Mouse (Mus musculus) stomach, embryonic 15.5 days (tissue): ENCODE data around the gene Tspan9. TPM values are rescaled to one million over a fixed set of nuclear protein-coding genes. Genes with fewer than 3 reads are reported as not detected.

Experiments used
- ATAC-seq: fragments of 200-750 bp; cut with Nextera tagmentation; 2 replicates; pipeline ENCODE4 v1.8.0; 2017; ENCODE audit warnings: low read depth, moderate number of reproducible peaks, moderate TSS enrichment; ENCODE audit not compliant: insufficient read depth, low FRiP score
- H3K27ac ChIP-seq: fragments of 300-500 bp; sonication (generic); 2 replicates; pipeline ENCODE4 v1.5.1; 2015; ENCODE audit warnings: mild to moderate bottlenecking, inconsistent platforms
- H3K27me3 ChIP-seq: fragments of 300-500 bp; sonication (generic); replicated peaks from 2 replicates; pipeline ENCODE4 v1.6.1; 2015; ENCODE audit warnings: inconsistent platforms
- H3K36me3 ChIP-seq: fragments of 300-500 bp; sonication (generic); 2 replicates; pipeline ENCODE4 v1.6.1; 2015; ENCODE audit warnings: inconsistent platforms
- H3K4me1 ChIP-seq: fragments of 300-500 bp; sonication (generic); 2 replicates; pipeline ENCODE4 v1.6.1; 2015; ENCODE audit warnings: inconsistent platforms
- H3K4me2 ChIP-seq: fragments of 300-500 bp; sonication (generic); 2 replicates; pipeline ENCODE4 v1.6.1; 2015; ENCODE audit warnings: mild to moderate bottlenecking, inconsistent platforms
- H3K4me3 ChIP-seq: fragments of 300-500 bp; sonication (generic); replicated peaks from 2 replicates; pipeline ENCODE4 v1.5.1; 2015; ENCODE audit warnings: inconsistent platforms
- H3K9ac ChIP-seq: fragments of 300-500 bp; sonication (generic); 2 replicates; pipeline ENCODE4 v1.6.1; 2015; ENCODE audit warnings: inconsistent platforms
- H3K9me3 ChIP-seq: fragments of 300-500 bp; sonication (generic); 2 replicates; pipeline ENCODE4 v1.6.1; 2016; ENCODE audit warnings: inconsistent platforms
- WGBS: fragments of 180-500 bp; shearing (Covaris S2); methylation state at CpG from one replicate; pipeline ENCODE4 v1.1.7; 2015; 5-methylcytosine and 5-hydroxymethylcytosine counted together
- polyA plus RNA-seq: library from polyadenylated mRNA; unstranded; fragments of >200 nt; fragmentation: Nextera tagmentation; extraction: Ambion mirVana; gene quantifications from 2 replicates; pipeline ENCODE4 v1.2.1, GENCODE M21; 2015

Tspan9 gene
- polyA plus RNA-seq, 1 experiment from 2014 or later = 123 TPM

- 84% methylated on average over 1 of the region's 1 CpGs for WGBS
- H3K9ac ChIP-seq = no peak overlapping the region
Observed at GRCm38 (mm10) chr6:127960203-127960602, 183.2 kb downstream of the Tspan9 start.

DNA sequence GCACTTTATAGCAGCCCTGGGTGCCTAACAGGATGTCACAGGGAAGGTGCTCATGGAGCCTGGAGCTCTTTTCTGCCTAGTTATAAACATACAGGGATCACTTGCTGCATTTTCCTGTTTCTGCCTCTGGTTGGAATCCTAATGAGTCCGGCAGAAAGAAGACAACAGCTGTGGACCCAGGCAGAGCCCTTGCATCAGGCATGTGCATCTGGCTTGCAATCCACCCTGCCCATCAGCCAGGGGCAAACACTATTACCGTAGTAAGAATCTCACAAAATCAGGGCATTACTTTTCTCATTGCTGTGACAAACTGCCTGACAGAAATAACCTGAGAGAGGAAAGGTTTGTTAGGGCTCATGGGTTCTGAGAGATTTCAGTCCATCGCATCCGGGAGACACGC lies 187.2 kb downstream of the Tspan9 start:
- no peaks in the 10 kb centered on the region for H3K4me1 ChIP-seq
- 79% methylated on average over 5 of the region's 5 CpGs for WGBS
- no peaks in the 10 kb centered on the region for H3K9me3 ChIP-seq
- H3K4me2 ChIP-seq = no peak overlapping the region
- no peaks in the 10 kb centered on the region for H3K36me3 ChIP-seq
- ATAC-seq = no peak
- H3K4me3 ChIP-seq = no peak overlapping the region
- H3K27me3 ChIP-seq = no peaks in the 10 kb centered on the region
- H3K9ac ChIP-seq = no peak overlapping the region
- no peak overlapping the region for H3K27ac ChIP-seq

More at GRCm38 (mm10) chr6:127960203-127960602, 183.2 kb downstream of the Tspan9 start:
- ATAC-seq = no peak
- Histone ChIP-seq H3K36me3 (peaks cover 6% of the 10 kb centered on the region; the same call in 1 of the 2 replicates), H3K27ac (no peak overlapping the region), H3K4me2 (no peak overlapping the region), H3K4me3 (no peak overlapping the region), H3K9me3 (no peaks in the 10 kb centered on the region), H3K27me3 (no peaks in the 10 kb centered on the region), H3K4me1 (no peaks in the 10 kb centered on the region)

- WGBS = 73% methylated on average over 4 of the region's 4 CpGs
- ATAC-seq = 0 out of 2 replicates have a peak, but pooled peaks have one; percentile 9
- no peaks in the 10 kb centered on the region for H3K27me3 ChIP-seq
- H3K27ac ChIP-seq = no peak overlapping the region
- no peaks in the 10 kb centered on the region for H3K9me3 ChIP-seq
- H3K4me2 ChIP-seq = no peak overlapping the region
- no peaks in the 10 kb centered on the region for H3K4me1 ChIP-seq
- no peak overlapping the region for H3K4me3 ChIP-seq
- no peak overlapping the region for H3K9ac ChIP-seq
- no peaks in the 10 kb centered on the region for H3K36me3 ChIP-seq
Observed at GRCm38 (mm10) chr6:127953071-127953470, 190.3 kb downstream of the Tspan9 start.

DNA sequence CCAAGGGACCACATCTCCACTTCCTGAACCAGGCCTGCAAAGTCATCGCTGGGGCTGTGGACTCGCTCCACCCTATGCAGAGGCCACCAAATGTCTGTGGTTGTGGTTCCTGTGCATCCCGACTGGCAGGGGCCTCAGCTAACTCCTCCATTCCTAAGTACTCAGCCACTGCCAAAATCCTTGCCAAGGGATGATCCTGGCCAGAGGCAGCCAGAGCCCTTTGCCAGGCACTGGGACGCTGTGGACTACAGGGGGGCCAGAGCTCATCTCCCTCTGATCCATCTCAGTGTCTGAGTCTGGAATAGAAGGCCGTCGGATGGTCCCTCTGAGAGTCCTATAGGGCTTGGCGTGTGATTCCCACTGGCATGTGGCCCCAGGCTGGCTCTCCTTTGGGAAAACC lies 193.5 kb downstream of the Tspan9 start:
- no peak for ATAC-seq

DNA sequence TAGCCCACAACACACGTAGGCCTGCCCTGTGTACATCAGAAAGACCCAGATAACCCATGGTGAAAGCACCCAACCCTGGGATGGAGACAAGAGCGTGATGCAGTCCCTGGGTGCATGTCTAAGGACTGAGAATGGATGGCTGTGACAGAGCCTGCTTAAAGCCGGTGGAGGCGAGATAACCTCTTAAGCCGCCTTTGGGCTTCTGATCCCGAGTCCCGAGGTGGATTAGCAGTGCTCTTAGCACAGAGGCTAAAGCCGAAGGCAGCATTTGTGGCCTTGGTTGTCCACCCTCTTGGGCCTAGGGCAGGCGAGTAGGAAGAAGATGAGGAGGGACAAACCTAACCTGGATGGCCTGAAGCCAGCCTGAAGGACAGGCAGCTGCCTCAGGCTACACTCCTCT lies 194.7 kb downstream of the Tspan9 start:
- H3K27ac ChIP-seq = no peak overlapping the region
- no peaks in the 10 kb centered on the region for H3K4me1 ChIP-seq
- no peaks in the 10 kb centered on the region for H3K27me3 ChIP-seq
- 82% methylated on average over 9 of the region's 9 CpGs for WGBS
- no peak overlapping the region for H3K9ac ChIP-seq
- no peaks in the 10 kb centered on the region for H3K9me3 ChIP-seq
- no peaks in the 10 kb centered on the region for H3K36me3 ChIP-seq
- no peak for ATAC-seq
- H3K4me3 ChIP-seq = no peak overlapping the region
- no peak overlapping the region for H3K4me2 ChIP-seq

More for the DNA sequence above, 193.5 kb downstream of the Tspan9 start:
- WGBS = 82% methylated on average over 7 of the region's 7 CpGs
- no peaks in the 10 kb centered on the region for H3K36me3 ChIP-seq
- no peak overlapping the region for H3K4me3 ChIP-seq
- H3K27me3 ChIP-seq = no peaks in the 10 kb centered on the region
- no peaks in the 10 kb centered on the region for H3K4me1 ChIP-seq
- no peak overlapping the region for H3K9ac ChIP-seq
- no peak overlapping the region for H3K27ac ChIP-seq
- no peaks in the 10 kb centered on the region for H3K9me3 ChIP-seq
- H3K4me2 ChIP-seq = no peak overlapping the region

GRCm38 (mm10) chr6:127945725-127946124 lies 197.7 kb downstream of the Tspan9 start:
- Histone ChIP-seq H3K4me1 (no peaks in the 10 kb centered on the region), H3K9ac (no peak overlapping the region), H3K9me3 (no peaks in the 10 kb centered on the region), H3K27ac (no peak overlapping the region), H3K4me3 (no peak overlapping the region), H3K27me3 (no peaks in the 10 kb centered on the region), H3K36me3 (no peaks in the 10 kb centered on the region), H3K4me2 (no peak overlapping the region)
- 63% methylated on average over 9 of the region's 9 CpGs for WGBS
- ATAC-seq = peak; percentile 59; the same call in 1 of the 2 replicates

DNA sequence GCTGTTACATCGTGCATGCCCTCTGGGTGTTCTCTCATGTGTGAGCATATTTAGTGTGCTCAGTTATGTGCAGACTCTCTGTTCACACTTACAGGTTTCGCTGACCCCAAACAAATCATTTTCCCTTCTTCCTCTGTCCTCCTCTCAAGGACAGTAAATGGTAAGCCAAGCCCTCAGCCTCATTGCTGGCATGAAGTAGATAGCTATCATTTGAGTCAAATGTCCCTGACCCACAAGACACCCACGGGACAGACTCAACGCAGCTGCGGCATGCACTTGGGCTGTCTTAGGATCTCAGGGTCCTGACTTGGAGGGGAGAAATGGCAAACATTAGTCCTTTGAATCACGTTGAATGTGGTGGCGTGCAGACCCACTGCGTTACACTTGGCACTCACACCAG lies 201.0 kb downstream of the Tspan9 start:
- Histone ChIP-seq H3K27me3 (no peaks in the 10 kb centered on the region), H3K4me2 (no peak overlapping the region), H3K4me3 (no peak overlapping the region), H3K4me1 (no peaks in the 10 kb centered on the region), H3K27ac (no peak overlapping the region), H3K9ac (no peak overlapping the region), H3K9me3 (no peaks in the 10 kb centered on the region), H3K36me3 (no peaks in the 10 kb centered on the region)
- WGBS = 87% methylated on average over 8 of the region's 8 CpGs
- no peak for ATAC-seq

- ATAC-seq = no peak
- Histone ChIP-seq H3K27me3 (no peaks in the 10 kb centered on the region), H3K9ac (no peak overlapping the region), H3K4me1 (peaks cover 9% of the 10 kb centered on the region), H3K36me3 (no peaks in the 10 kb centered on the region), H3K27ac (no peak overlapping the region), H3K4me2 (no peak overlapping the region), H3K4me3 (no peak overlapping the region), H3K9me3 (no peaks in the 10 kb centered on the region)
- 74% methylated on average over 3 of the region's 3 CpGs for WGBS
Observed at GRCm38 (mm10) chr6:127935105-127935504, 208.3 kb downstream of the Tspan9 start.

GRCm38 (mm10) chr6:127933841-127934240 lies 209.6 kb downstream of the Tspan9 start:
- Histone ChIP-seq H3K27me3 (no peaks in the 10 kb centered on the region), H3K4me3 (no peak overlapping the region), H3K9me3 (no peaks in the 10 kb centered on the region), H3K4me1 (peaks cover 9% of the 10 kb centered on the region), H3K9ac (no peak overlapping the region), H3K4me2 (no peak overlapping the region), H3K36me3 (no peaks in the 10 kb centered on the region), H3K27ac (no peak overlapping the region)
- no peak for ATAC-seq
- WGBS = 85% methylated on average over 5 of the region's 5 CpGs

GRCm38 (mm10) chr6:127932697-127933096 lies 210.7 kb downstream of the Tspan9 start:
- Histone ChIP-seq H3K9ac (no peak overlapping the region), H3K4me1 (peaks cover 9% of the 10 kb centered on the region), H3K9me3 (no peaks in the 10 kb centered on the region), H3K27ac (no peak overlapping the region), H3K4me2 (no peak overlapping the region), H3K27me3 (no peaks in the 10 kb centered on the region), H3K36me3 (no peaks in the 10 kb centered on the region), H3K4me3 (no peak overlapping the region)
- WGBS = 25% methylated on average over 5 of the region's 5 CpGs
- ATAC-seq = no peak

- WGBS = 87% methylated on average over 5 of the region's 5 CpGs
- H3K4me1 ChIP-seq = peaks cover 9% of the 10 kb centered on the region
- no peak overlapping the region for H3K4me2 ChIP-seq
- no peaks in the 10 kb centered on the region for H3K27me3 ChIP-seq
- H3K36me3 ChIP-seq = no peaks in the 10 kb centered on the region
- H3K27ac ChIP-seq = no peak overlapping the region
- H3K9ac ChIP-seq = no peak overlapping the region
- no peak for ATAC-seq
- H3K9me3 ChIP-seq = no peaks in the 10 kb centered on the region
- no peak overlapping the region for H3K4me3 ChIP-seq
Observed at GRCm38 (mm10) chr6:127928682-127929081, 214.7 kb downstream of the Tspan9 start.

DNA sequence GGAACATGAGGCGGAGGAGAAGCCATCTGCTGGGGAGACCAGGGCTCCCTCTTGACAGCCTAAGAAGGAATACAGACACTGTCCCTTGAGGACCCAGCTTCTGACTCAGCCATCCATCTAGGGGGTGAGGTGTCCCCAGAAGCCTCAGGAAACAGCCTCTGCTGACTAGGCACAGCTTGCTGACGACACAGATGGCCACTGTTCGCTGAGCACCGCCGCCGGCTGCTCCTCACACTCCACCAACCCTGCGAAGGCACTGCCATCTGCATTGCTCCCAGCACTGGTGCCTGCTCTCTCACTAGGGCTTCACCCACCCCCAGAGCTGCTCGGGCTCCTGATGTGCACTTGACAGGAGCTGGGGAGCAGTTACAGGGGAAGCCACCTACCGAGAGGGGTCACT lies 217.5 kb downstream of the Tspan9 start:
- Histone ChIP-seq H3K9me3 (no peaks in the 10 kb centered on the region), H3K27ac (no peak overlapping the region), H3K4me2 (no peak overlapping the region), H3K4me1 (no peaks in the 10 kb centered on the region), H3K4me3 (no peak overlapping the region), H3K27me3 (no peaks in the 10 kb centered on the region), H3K9ac (no peak overlapping the region), H3K36me3 (no peaks in the 10 kb centered on the region)
- WGBS = 63% methylated on average over 9 of the region's 9 CpGs
- ATAC-seq = no peak

DNA sequence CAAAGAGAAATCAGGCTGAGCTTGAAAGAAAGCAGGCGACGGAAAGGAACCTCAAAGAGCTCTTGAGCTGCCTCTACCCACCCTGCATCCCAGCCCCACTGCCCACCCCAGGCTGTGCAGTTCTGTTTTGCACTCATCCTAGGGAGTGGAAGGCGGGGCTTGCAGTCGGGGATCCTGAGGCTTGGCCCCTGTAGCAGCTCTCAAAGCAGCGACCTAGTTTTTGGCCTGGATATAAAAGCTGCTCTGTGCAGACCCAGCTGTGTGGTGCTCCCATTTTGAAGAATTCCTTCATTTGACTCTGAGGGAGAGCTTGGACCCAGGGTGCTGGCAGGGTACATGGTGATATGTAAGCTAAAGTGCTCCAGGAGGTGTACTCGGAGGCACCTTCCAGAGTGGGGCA lies 218.6 kb downstream of the Tspan9 start:
- 67% methylated on average over 6 of the region's 6 CpGs for WGBS
- ATAC-seq = no peak
- no peaks in the 10 kb centered on the region for H3K36me3 ChIP-seq

More for the DNA sequence above, 218.6 kb downstream of the Tspan9 start:
- Histone ChIP-seq H3K4me1 (no peaks in the 10 kb centered on the region), H3K4me2 (no peak overlapping the region), H3K9me3 (no peaks in the 10 kb centered on the region), H3K4me3 (no peak overlapping the region), H3K9ac (no peak overlapping the region), H3K27ac (no peak overlapping the region), H3K27me3 (no peaks in the 10 kb centered on the region)
